Mouse (Mus musculus) heart, embryonic 12.5 days (tissue): ENCODE results near the gene Gstt3. TPM values are rescaled to one million over a fixed set of nuclear protein-coding genes. Genes with fewer than 3 reads are reported as not detected.
"Not testable (repeated sequence)": the region's sequence is repeated elsewhere in the genome, so short reads cannot be mapped to it uniquely, and the experiment has no call there.

ENCODE experiments used
- ATAC-seq: fragments of 200-750 bp; cut with Nextera tagmentation; 2 replicates; pipeline ENCODE4 v1.8.0; 2017; ENCODE audit warnings: moderate TSS enrichment, moderate library complexity; ENCODE audit not compliant: insufficient number of reproducible peaks, low FRiP score
- H3K27ac ChIP-seq: fragments of 300-500 bp; sonication (generic); 2 replicates; pipeline ENCODE4 v1.5.1; 2016; ENCODE audit warnings: mild to moderate bottlenecking, moderate library complexity; ENCODE audit not compliant: poor library complexity, severe bottlenecking
- H3K27me3 ChIP-seq: fragments of 300-500 bp; sonication (generic); replicated peaks from 2 replicates; pipeline ENCODE4 v1.6.1; 2016; ENCODE audit warnings: mild to moderate bottlenecking, moderate library complexity
- H3K36me3 ChIP-seq: fragments of 300-500 bp; sonication (generic); 2 replicates; pipeline ENCODE4 v1.6.1; 2016; ENCODE audit warnings: mild to moderate bottlenecking, moderate library complexity
- H3K4me1 ChIP-seq: fragments of 300-500 bp; sonication (generic); replicated peaks from 2 replicates; pipeline ENCODE4 v1.6.1; 2016; ENCODE audit warnings: mild to moderate bottlenecking
- H3K4me2 ChIP-seq: fragments of 300-500 bp; sonication (generic); 2 replicates; pipeline ENCODE4 v1.6.1; 2016; ENCODE audit warnings: mild to moderate bottlenecking, moderate library complexity
- H3K4me3 ChIP-seq: fragments of 300-500 bp; sonication (generic); 2 replicates; pipeline ENCODE4 v1.5.1; 2016; ENCODE audit warnings: mild to moderate bottlenecking
- H3K9ac ChIP-seq: fragments of 300-500 bp; sonication (generic); 2 replicates; pipeline ENCODE4 v1.6.1; 2016; ENCODE audit warnings: mild to moderate bottlenecking, moderate library complexity
- H3K9me3 ChIP-seq: fragments of 300-500 bp; sonication (generic); replicated peaks from 2 replicates; pipeline ENCODE4 v1.6.1; 2016; ENCODE audit warnings: mild to moderate bottlenecking, moderate library complexity
- WGBS: fragments of 180-500 bp; shearing (Covaris S2); methylation state at CpG from one replicate; pipeline ENCODE4 v1.1.7; 2016; 5-methylcytosine and 5-hydroxymethylcytosine counted together
- polyA plus RNA-seq: library from polyadenylated mRNA; unstranded; fragments of >200 nt; fragmentation: Nextera tagmentation; extraction: Ambion mirVana; gene quantifications from 2 replicates; pipeline ENCODE4 v1.2.1, GENCODE M21; 2016

The Gstt3 gene
- polyA plus RNA-seq, 1 experiment from 2014 or later = 2.7 TPM

DNA sequence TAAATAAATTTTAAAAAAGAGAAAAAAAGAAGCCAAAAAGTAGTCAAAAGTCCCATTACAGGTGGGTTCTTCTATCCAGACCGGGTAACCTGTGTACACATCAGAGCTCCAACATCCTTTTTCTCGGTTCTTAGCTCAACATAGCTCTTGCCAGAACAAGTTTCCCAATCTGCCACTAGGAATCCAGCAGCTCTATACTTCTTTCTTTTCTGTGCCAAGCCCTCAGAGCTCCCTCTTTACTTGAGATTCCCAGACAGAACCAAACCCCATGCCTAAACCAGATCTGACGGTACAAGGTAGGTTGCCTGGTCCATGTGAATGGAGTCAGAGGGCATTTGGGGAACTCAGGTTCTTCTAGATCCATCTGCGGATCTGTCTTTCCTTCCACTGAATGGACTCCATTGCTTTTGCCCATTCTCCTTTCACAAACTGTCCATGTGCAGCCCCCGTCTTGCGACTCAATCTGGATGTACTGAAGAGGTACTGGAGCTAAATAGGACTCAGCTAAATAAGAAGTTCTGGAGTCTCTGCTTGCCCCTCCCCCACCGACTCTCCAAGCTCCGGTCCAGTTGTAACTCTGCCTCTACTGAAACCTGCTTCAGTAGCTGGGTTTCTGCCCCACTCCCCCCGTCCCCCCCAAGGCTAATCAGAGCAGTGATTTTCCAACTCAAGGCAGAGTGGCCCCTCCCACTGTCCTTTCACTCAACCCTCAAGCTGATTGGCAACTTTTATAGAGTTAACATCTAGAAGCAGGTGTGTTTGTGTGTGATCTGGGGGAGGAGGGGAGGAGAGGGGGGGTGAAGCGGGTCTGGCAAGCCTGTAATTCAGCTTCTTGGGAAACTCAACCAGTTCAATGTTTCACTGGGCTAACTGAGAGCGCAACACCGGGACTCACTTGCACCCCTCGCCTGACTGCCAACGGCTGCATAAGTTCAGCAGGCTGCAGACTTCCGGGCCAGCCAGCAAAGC is 1.7 kb downstream of the Gstt3 start:
- WGBS = 37% methylated on average over 15 of the region's 15 CpGs
- peaks cover 15% of the 10 kb centered on the region for H3K4me1 ChIP-seq
- no peaks in the 10 kb centered on the region for H3K36me3 ChIP-seq
- H3K27me3 ChIP-seq = peaks cover 34% of the 10 kb centered on the region
- no peak overlapping the region for H3K27ac ChIP-seq
- H3K4me2 ChIP-seq = peak overlapping the region; percentile 96
- H3K9me3 ChIP-seq = no peaks in the 10 kb centered on the region
- 0 out of 2 replicates have a peak overlapping the region, but pooled peaks have one; percentile 49 for H3K4me3 ChIP-seq
- no peak for ATAC-seq
- H3K9ac ChIP-seq = no peak overlapping the region

DNA sequence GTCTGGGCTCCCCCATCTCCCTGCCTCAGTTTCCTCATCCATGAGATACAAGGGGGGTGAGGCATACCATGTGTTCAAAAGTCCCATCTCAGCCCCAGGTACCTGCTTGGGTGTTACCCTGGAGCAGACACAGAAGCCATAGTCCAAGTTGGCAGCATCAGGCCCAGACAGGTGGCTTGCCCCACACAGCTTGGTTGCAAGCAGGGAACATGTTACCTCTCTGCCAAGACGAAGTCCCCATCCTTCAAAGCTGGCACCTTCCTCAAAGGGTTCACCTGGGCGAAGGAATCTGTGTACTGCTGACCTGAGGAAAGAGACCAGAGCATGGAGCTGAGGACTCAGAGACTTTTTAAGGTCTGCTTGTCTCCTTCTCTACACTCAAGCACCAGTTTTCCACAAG is 3.3 kb downstream of the Gstt3 start:
- H3K36me3 ChIP-seq = no peaks in the 10 kb centered on the region
- no peak overlapping the region for H3K9ac ChIP-seq
- no peak overlapping the region for H3K27ac ChIP-seq
- no peak overlapping the region for H3K4me3 ChIP-seq
- no peak for ATAC-seq
- peaks cover 35% of the 10 kb centered on the region for H3K27me3 ChIP-seq
- H3K9me3 ChIP-seq = no peaks in the 10 kb centered on the region
- H3K4me2 ChIP-seq = no peak overlapping the region
- WGBS = 64% methylated on average over 2 of the region's 2 CpGs
- H3K4me1 ChIP-seq = peaks cover 15% of the 10 kb centered on the region

DNA sequence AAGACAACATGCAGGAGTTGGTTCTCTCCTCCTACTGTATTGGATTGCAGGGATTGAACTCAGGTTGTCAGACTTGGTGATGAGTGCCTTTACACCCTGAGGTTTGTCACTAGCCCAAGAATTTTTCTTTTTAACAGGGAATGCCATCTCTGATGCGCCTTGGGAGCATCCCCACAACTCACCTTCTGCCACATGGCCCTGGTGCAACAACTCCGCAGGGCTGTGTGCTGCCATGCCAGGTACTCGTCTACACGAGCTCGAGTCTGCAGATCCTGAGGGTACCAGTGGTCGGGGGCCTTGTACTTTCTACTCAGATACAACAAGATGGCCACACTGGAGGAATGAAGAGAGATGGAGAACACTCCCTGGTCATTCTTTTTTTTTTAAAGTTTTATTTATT is 4.7 kb downstream of the Gstt3 start:
- no peaks in the 10 kb centered on the region for H3K36me3 ChIP-seq
- H3K9ac ChIP-seq = no peak overlapping the region
- ATAC-seq = no peak
- H3K4me3 ChIP-seq = no peak overlapping the region
- H3K4me2 ChIP-seq = no peak overlapping the region
- WGBS = 79% methylated on average over 6 of the region's 6 CpGs
- no peaks in the 10 kb centered on the region for H3K9me3 ChIP-seq
- peaks cover 24% of the 10 kb centered on the region for H3K4me1 ChIP-seq
- H3K27me3 ChIP-seq = peaks cover 35% of the 10 kb centered on the region
- no peak overlapping the region for H3K27ac ChIP-seq

DNA sequence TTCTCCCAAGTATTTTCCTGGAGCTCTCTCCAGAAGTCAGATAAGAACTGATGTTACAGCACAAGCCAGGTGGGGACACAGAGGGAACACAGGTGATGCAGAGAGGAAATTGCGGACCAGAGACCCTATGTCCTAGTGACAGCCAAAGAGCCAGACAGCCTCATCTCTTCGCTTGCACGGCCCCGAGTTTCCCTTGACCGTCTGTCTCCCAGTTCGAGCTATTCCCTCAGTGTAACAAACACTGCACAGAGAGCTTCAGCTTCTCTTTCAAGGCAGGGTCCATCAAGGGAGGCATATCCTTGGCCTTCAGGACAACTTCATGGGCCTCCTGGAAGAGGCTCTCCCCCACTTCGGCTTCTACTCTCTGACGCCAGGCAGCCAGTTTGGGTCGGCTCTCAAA is 6.6 kb downstream of the Gstt3 start:
- Histone ChIP-seq H3K9me3 (no peaks in the 10 kb centered on the region), H3K4me2 (no peak overlapping the region), H3K9ac (no peak overlapping the region), H3K4me1 (peaks cover 12% of the 10 kb centered on the region), H3K27ac (no peak overlapping the region), H3K4me3 (no peak overlapping the region), H3K36me3 (no peaks in the 10 kb centered on the region), H3K27me3 (peaks cover 23% of the 10 kb centered on the region)
- 86% methylated on average over 9 of the region's 9 CpGs for WGBS
- no peak for ATAC-seq

DNA sequence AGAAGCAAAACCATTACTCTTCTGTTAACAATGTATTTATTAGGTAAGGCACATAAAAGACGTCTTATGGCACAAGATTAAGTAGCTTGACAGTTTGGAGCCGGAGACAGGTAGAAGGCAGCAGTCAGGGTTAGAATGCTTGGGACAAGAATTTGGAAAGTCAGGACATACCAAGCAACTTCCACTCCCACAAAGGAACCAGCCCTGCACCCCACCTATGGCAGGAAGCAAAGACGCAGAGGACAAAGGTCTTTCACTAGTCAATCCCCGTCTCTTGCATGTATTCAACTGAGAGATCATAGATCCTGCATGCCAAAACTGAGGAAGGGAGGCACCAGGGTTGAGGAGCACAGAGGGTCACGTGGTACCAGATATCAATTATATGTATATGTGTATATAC is 7.1 kb downstream of the Gstt3 start:
- 84% methylated on average over 5 of the region's 5 CpGs for WGBS
- Histone ChIP-seq H3K4me3 (no peak overlapping the region), H3K27me3 (peaks cover 18% of the 10 kb centered on the region; the same call in 1 of the 2 replicates), H3K9me3 (no peaks in the 10 kb centered on the region), H3K4me2 (no peak overlapping the region), H3K4me1 (peaks cover 10% of the 10 kb centered on the region), H3K9ac (no peak overlapping the region), H3K27ac (no peak overlapping the region), H3K36me3 (no peaks in the 10 kb centered on the region)
- no peak for ATAC-seq

DNA sequence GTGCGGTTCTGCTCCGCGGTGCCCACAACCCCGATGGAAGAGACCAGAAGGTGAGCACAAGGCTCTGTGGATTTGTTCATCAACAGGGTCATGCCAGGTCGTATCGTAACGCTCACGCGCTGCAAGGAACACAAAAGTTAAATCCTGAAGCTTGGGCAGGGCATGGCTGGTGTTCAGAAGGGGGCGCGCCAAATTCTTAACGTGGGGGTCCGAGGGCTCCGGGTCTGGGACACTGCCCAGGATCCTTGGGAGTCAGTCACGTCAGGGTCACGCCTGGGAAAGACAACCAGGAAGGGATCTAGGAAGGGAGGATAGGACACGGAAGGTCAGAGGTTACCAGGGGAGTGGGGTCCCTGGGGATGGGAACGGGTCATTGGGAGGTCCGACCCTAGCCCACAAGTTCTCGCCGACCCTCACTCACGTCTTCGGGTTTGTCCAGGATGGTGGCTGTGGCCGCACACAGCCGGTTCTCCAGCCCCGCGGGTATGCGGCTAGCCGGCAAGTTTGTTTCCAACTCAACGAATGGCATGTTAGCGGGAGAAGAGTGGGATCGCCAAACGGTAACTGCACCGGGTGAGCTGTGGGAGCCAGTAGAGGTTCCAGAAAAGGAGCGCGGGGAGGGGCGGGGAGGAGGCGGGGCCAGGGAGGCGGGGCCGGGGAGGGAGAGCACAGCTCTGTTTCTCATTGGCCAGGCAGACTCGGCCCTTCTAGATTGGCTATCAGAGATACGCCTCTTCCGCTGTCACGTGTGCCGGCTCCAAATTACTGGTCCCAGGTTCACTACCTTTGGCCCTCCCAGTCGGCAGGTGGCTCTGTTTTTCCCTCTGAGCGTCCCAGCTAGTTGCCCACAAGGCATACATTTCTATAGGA is 8.2 kb downstream of the Gstt3 start, which contains the start of gene Ddt:
Ddt (minus strand) TSS at position 620 of the 870 bp plus-strand sequence.
- under 1% methylated on average over 44 of the region's 47 CpGs for WGBS
- H3K27me3 ChIP-seq = peaks cover 11% of the 10 kb centered on the region; the same call in 1 of the 2 replicates
- H3K4me2 ChIP-seq = peak within 1 kb of the TSS; percentile 99
- no peaks in the 10 kb centered on the region for H3K36me3 ChIP-seq
- no peaks in the 10 kb centered on the region for H3K9me3 ChIP-seq
- ATAC-seq = peak; percentile 97
- H3K4me1 ChIP-seq = peaks cover 10% of the 10 kb centered on the region
- H3K27ac ChIP-seq = no peak within 1 kb of the TSS
- H3K4me3 ChIP-seq = peak within 1 kb of the TSS; percentile 62
- peak within 1 kb of the TSS; percentile 78 for H3K9ac ChIP-seq

DNA sequence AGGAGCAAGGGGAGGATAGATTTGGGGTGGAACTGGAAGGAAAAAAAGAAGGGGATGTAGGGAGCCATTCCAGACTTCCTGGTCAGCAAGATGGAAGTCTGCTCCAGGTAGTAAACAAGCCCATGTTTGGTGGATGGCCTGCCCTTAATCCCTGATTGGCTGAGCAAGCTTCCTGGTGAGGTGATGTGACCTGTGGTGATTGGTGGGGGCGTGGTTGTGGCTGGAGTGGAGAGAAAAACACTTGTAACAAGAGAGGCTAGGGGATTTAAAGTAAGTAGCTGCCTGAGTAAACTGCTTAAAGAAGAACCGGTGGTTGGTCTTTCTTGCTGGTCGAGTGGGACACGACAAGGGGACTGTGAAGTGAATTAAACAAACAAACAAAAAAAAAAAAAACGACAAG is 13.5 kb downstream of the Gstt3 start:
- not testable (repeated sequence) for ATAC-seq

DNA sequence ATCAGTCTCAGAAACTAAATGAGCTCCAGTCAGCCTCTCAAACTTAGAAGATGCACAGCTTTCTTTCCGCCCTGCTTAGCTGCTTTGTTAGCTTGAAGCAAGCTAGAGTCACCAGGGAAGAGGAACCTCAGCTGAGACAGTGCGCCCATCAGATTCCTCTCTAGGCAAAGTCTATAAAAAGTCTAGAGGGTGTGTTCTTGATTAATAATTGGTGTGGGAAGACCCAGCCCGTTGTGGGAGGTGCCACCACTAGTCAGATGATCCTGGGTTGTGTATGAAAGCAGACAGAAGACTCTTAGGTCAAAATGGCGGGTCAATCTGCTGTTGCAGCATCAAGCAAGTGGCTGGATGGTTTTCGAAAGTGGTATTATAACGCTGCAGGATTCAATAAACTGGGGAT is 14.4 kb downstream of the Gstt3 start:
- H3K4me3 ChIP-seq = no peak overlapping the region
- H3K9me3 ChIP-seq = no peaks in the 10 kb centered on the region
- H3K36me3 ChIP-seq = no peaks in the 10 kb centered on the region
- ATAC-seq = no peak
- H3K4me2 ChIP-seq = no peak overlapping the region
- 81% methylated on average over 6 of the region's 6 CpGs for whole genome bisulfite sequencing
- H3K27ac ChIP-seq = no peak overlapping the region
- no peak overlapping the region for H3K9ac ChIP-seq
- peaks cover 14% of the 10 kb centered on the region for H3K4me1 ChIP-seq
- H3K27me3 ChIP-seq = no peaks in the 10 kb centered on the region

More for the DNA sequence above, 13.5 kb downstream of the Gstt3 start:
- not testable (repeated sequence) for H3K27me3 ChIP-seq, H3K9ac ChIP-seq, H3K27ac ChIP-seq, H3K4me3 ChIP-seq, H3K4me2 ChIP-seq, H3K9me3 ChIP-seq, H3K36me3 ChIP-seq
- peaks cover 18% of the 10 kb centered on the region for H3K4me1 ChIP-seq
- 29% methylated on average over 5 of the region's 5 CpGs for WGBS

DNA sequence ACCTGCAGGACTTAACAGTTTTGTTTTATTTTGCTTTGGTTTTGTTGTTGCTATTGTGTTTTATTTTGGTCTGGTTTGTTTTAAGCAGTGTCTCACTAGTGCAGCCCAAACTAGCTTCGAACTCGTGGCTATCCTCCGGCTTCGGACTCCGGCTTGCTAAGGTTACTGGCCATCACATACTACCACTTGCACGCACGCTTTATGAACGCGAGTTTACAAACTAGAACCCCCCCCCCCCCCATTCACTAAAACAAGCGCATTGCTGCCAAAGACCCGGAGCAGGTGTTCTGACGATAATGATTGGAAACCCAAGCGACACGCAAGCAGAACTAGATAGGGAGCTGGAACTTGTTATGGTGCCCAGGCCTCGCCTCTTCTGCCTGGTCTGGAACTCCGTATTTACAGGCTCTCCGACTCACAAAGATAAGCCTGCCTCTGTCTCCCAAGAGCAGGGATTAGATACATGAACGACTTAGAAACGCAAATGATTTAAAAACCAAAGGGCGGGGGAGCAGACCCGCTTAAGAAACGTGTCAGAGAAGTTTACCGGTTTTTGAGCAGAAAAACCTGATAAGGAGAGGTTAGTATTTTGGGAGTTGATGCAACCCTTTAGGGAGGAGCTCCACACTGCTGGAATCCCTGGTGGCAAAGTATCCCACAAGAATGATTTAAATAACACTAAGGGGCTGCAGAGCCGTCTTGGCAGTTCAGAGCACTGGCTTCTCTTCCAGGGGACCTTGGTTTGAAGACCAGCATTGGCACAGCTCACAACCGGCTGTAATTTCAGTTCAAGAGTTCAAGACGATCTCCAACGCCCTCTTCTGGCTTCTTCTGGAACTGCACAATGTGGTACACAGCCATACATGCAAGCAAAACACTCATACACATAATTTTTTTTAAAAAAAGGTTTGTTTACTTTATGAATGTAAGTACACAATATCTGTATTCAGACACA is 16.4 kb downstream of the Gstt3 start:
- peak; percentile 30; the same call in 1 of the 2 replicates for ATAC-seq

More for the DNA sequence above, 16.4 kb downstream of the Gstt3 start:
- WGBS = under 1% methylated on average over 27 of the region's 27 CpGs
- Histone ChIP-seq H3K36me3 (peaks cover 9% of the 10 kb centered on the region), H3K4me3 (peak overlapping the region; percentile 99), H3K4me2 (peak overlapping the region; percentile 85), H3K27ac (0 out of 2 replicates have a peak overlapping the region, but pooled peaks have one; percentile 14), H3K4me1 (peaks cover 14% of the 10 kb centered on the region), H3K27me3 (no peaks in the 10 kb centered on the region), H3K9ac (peak overlapping the region; percentile 93), H3K9me3 (no peaks in the 10 kb centered on the region)
